Mouse (Mus musculus): Measurements from ENCODE around the gene Gab2. TPM values are rescaled to one million over a fixed set of nuclear protein-coding genes. Genes with fewer than 3 reads are reported as not detected.

Gene Gab2
- polyA plus RNA-seq, 1 experiment from 2014 or later = 12.1 TPM

DNA sequence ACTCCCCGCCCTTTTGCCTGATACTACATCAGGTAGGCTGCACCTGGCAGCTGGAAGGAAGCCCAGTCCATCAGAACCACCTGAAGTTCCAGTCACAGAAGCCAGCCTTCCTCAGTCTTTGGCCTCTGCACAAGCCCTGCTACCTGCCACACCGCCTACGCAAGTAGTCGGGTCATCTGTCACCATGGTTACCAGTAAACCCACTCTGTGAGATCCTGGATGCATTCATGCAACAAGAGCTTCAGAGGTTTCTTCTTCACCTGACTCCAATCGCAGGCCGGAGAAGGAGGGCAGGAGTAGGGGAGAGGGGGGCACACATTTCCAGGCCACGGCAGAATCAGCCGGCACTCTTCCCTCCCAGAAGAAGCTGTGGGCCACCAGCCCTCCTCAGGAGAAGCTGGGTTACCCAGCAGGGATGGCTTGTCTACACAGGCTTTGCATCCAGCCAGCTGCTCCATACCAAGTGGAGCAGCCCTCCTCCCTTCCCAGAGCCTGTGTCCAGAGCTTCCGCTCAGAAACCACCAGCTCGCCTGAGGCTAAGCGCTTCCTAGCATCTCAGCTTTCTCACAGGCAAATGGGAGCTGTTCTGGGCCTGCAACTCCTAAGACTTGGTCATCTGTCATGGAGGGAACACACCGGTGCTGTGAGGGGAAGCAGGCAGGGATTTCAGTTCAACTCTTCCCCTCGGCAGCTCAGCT lies 247.7 kb downstream of the Gab2 start:
- peaks cover 32% of the 10 kb centered on the region for H3K27me3 ChIP-seq (ENCODE audit: control insufficient read depth, insufficient read depth, low read length)
- H3K36me3 ChIP-seq (ENCODE audit: control insufficient read depth, insufficient read depth, low read length) = no peaks in the 10 kb centered on the region
- H3K9me3 ChIP-seq (ENCODE audit: control insufficient read depth, low read length) = no peaks in the 10 kb centered on the region
- no peak overlapping the region for H3K4me3 ChIP-seq (ENCODE audit: low read length)
- H3K27ac ChIP-seq (ENCODE audit: low read depth, low read length) = no peak overlapping the region
- ATAC-seq (ENCODE audit: low FRiP score, low TSS enrichment) = no peak
- no peak overlapping the region for H3K4me2 ChIP-seq (replicated peaks; ENCODE audit: low read depth, low read length)
- peaks cover 14% of the 10 kb centered on the region for H3K4me1 ChIP-seq (ENCODE audit: control insufficient read depth, insufficient read depth, low read length)
- no peak overlapping the region for H3K9ac ChIP-seq (ENCODE audit: low read depth, low read length)
- WGBS = 48% methylated on average over 13 of the region's 13 CpGs

DNA sequence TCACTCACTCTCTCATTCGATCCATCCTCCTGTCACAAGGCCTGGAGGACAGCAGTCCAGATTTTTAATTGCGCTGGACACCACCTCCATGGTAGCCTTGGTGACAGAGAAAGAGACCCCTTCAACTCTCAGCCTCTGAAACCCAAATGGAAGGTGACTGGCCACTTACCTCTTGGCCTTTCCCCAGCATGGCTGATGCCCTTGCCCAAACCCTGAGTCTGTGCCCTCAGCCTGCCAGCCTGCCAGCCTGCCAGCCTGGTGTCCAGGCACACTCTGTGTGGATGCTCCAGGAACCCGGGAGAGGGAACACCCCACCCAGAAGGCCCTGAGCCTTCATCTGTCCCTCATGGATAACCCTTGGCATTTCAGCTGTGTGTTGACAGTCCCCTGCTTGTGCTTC lies 248.3 kb downstream of the Gab2 start:
- Histone ChIP-seq H3K4me2 (replicated peaks; ENCODE audit: low read depth, low read length) (no peak overlapping the region), H3K4me1 (ENCODE audit: control insufficient read depth, insufficient read depth, low read length) (peaks cover 14% of the 10 kb centered on the region), H3K27ac (ENCODE audit: low read depth, low read length) (no peak overlapping the region), H3K27me3 (ENCODE audit: control insufficient read depth, insufficient read depth, low read length) (peaks cover 26% of the 10 kb centered on the region), H3K9ac (ENCODE audit: low read depth, low read length) (no peak overlapping the region), H3K36me3 (ENCODE audit: control insufficient read depth, insufficient read depth, low read length) (no peaks in the 10 kb centered on the region), H3K4me3 (ENCODE audit: low read length) (no peak overlapping the region), H3K9me3 (ENCODE audit: control insufficient read depth, low read length) (no peaks in the 10 kb centered on the region)
- no peak for ATAC-seq (ENCODE audit: low FRiP score, low TSS enrichment)
- 81% methylated on average over 3 of the region's 3 CpGs for WGBS

DNA sequence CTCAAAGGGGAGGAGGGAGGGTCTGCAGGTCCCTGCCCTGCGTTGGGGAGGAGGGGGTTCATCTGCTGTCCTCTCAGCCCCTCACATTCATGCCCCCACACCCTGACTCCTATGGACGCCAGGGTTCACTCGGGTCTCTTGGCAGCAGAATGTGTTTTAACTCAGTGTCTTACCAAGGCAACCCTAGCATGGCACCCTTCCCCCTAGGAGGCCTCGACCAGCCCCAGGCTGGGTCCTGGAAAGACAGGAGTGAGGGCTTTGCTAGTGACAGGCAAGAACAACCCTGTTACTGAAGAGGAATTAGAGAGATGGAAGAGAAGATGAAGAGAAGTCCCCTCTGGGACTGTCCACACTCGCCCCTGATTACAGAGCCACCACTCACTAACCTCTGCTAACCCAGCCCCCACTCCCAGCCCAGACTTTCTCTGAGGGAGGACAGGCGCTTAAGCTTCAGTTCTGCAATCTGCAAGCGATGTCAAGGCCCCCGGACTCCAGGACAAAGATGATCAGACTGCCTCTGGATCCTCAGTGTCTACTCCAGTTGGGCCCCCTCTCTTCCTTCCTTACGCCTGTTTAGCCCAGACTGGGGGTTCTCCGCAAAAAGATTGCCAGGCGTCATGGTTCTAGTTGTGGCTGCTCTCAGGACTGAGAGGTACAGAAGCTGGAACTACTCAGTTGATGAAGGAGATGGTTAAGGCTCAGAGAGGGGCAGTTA lies 249.7 kb downstream of the Gab2 start:
- H3K27ac ChIP-seq (ENCODE audit: low read depth, low read length) = no peak overlapping the region
- H3K4me2 ChIP-seq (replicated peaks; ENCODE audit: low read depth, low read length) = peak overlapping the region; percentile 78
- H3K36me3 ChIP-seq (ENCODE audit: control insufficient read depth, insufficient read depth, low read length) = no peaks in the 10 kb centered on the region
- H3K9ac ChIP-seq (ENCODE audit: low read depth, low read length) = peak overlapping the region; percentile 67; the same call in 1 of the 2 replicates
- no peaks in the 10 kb centered on the region for H3K9me3 ChIP-seq (ENCODE audit: control insufficient read depth, low read length)
- WGBS = 65% methylated on average over 11 of the region's 11 CpGs
- peaks cover 12% of the 10 kb centered on the region; the same call in 1 of the 2 replicates for H3K27me3 ChIP-seq (ENCODE audit: control insufficient read depth, insufficient read depth, low read length)
- peak overlapping the region; percentile 86 for H3K4me3 ChIP-seq (ENCODE audit: low read length)
- H3K4me1 ChIP-seq (ENCODE audit: control insufficient read depth, insufficient read depth, low read length) = peaks cover 14% of the 10 kb centered on the region
- ATAC-seq (ENCODE audit: low FRiP score, low TSS enrichment) = no peak

DNA sequence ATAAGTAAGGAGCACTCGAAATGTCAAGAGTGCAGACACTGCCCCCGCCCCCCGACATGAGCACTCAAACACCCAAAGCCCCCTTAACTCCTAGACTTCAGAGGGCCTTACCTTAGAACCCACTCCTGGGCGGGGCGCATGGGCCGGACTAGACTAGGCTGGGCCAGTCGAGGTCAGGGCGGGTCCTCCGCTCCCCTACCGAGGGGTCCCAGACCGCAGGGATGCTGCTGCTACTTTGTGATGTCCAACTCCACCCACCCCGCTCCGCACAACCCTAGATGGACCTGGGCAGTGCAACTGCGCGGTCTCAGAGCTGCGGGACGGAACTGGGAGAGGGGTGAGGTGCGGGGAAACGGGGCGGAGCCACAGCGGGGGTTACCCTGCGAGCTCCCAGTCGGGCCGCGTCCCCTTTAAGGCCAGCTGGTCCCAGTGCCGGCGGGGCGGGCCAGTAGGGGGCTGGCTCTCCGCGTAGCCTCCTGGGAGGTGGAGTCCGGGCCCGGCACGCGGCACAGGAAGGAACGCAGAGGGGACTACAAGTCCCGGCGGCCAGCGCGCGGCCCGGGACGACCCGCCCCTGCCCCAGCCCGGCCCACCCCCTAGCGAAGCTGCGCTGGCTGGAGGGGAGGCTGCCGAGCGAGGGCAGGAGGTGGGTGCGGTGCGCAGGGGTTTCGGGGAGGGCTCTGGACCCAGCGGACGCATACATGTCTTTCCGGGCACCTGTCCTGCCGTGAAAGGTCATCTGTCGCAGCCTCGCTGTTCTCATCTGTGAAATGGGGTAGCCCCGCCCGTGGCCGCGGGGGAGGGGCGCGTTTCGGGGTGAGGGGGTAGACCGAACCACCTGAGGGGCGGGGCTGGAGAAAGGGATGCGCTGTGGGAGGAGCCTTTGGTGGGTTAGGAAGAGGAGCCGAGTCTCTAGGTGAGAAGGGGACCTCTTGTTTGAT lies 250.6 kb downstream of the Gab2 start, which contains the start of the genes Usp35 and Kctd21:
Usp35 (minus strand) TSS at position 295 of the 941 bp plus-strand sequence.
Kctd21 (plus strand) TSS at position 602 of the 941 bp plus-strand sequence.
- no peaks in the 10 kb centered on the region for H3K9me3 ChIP-seq (ENCODE audit: control insufficient read depth, low read length)
- H3K27ac ChIP-seq (ENCODE audit: low read depth, low read length) = no peak within 1 kb of the TSS
- peak; percentile 98 for ATAC-seq (ENCODE audit: low FRiP score, low TSS enrichment)
- peak within 1 kb of the TSS; percentile 67 for H3K9ac ChIP-seq (ENCODE audit: low read depth, low read length)
- H3K4me2 ChIP-seq (replicated peaks; ENCODE audit: low read depth, low read length) = peak within 1 kb of the TSS; percentile 78
- H3K27me3 ChIP-seq (ENCODE audit: control insufficient read depth, insufficient read depth, low read length) = peaks cover 6% of the 10 kb centered on the region; the same call in 1 of the 2 replicates
- H3K4me3 ChIP-seq (ENCODE audit: low read length) = peak within 1 kb of the TSS; percentile 86
- H3K4me1 ChIP-seq (ENCODE audit: control insufficient read depth, insufficient read depth, low read length) = peaks cover 14% of the 10 kb centered on the region
- 1% methylated on average over 62 of the region's 68 CpGs for WGBS
- H3K36me3 ChIP-seq (ENCODE audit: control insufficient read depth, insufficient read depth, low read length) = no peaks in the 10 kb centered on the region

DNA sequence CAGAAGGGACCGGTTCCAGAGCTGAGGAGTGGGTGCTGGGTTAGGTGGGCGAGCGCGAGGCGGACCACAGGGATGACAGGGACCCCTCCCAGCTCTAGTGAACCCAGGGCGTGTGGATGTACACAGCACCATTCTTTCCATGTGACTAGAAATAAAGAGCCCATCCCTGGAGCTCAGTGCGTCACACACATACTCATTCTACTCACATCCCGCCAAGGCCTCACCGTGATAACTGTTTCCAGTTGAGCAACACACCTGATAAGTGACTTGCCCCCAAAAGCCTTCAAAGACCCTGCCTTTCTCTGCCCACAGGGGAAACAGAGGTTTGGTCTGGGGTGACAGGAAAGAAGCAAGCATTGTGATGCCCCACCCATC lies 251.3 kb downstream of the Gab2 start:
- Histone ChIP-seq H3K4me1 (ENCODE audit: control insufficient read depth, insufficient read depth, low read length) (peaks cover 14% of the 10 kb centered on the region), H3K4me3 (ENCODE audit: low read length) (peak overlapping the region; percentile 86), H3K9ac (ENCODE audit: low read depth, low read length) (peak overlapping the region; percentile 67; the same call in 1 of the 2 replicates), H3K27me3 (ENCODE audit: control insufficient read depth, insufficient read depth, low read length) (0 out of 2 replicates have a peak, but pooled peaks cover 1% of the 10 kb centered on the region), H3K9me3 (ENCODE audit: control insufficient read depth, low read length) (no peaks in the 10 kb centered on the region), H3K27ac (ENCODE audit: low read depth, low read length) (no peak overlapping the region), H3K36me3 (ENCODE audit: control insufficient read depth, insufficient read depth, low read length) (no peaks in the 10 kb centered on the region), H3K4me2 (replicated peaks; ENCODE audit: low read depth, low read length) (peak overlapping the region; percentile 60)
- 3% methylated on average over 9 of the region's 9 CpGs for WGBS
- no peak for ATAC-seq (ENCODE audit: low FRiP score, low TSS enrichment)

DNA sequence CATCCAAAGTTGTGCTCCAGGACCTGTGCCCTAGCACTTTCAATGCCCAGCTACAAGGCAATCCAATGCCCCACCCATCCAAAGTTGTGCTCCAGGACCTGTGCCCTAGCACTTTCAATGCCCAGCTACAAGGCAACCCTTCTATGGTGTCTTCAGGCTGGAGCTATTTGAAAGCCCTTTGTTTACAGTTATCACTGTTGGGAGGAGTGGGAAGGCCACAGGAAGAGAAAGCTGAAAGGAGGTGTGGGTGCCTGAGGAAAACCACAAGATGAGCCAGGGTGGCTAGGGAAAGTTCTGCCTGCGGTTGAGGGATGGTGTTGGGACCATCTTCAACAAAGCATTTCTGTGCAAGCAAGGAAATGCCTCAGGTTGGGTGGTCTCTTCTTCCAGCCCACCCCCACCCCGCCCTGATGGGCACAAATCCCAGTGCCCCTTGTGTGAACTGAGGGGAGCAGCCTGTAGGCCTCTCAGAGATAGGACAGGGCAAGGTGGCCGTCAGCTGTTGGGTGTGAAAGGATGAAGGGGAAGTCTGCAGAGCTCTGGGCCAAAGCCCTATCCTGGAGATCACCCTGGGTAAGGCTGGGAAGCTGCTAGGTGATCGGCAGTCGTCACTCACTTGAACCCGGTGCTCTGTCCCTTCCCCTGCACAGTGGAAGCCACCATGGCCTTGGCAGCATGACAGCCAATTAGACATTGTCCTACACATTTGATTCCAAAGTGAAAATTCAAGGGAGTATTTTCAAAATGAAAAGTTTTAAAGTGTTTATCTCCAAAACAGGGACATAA lies 251.9 kb downstream of the Gab2 start:
- Histone ChIP-seq H3K4me3 (ENCODE audit: low read length) (0 out of 2 replicates have a peak overlapping the region, but pooled peaks have one; percentile 86), H3K36me3 (ENCODE audit: control insufficient read depth, insufficient read depth, low read length) (no peaks in the 10 kb centered on the region), H3K27ac (ENCODE audit: low read depth, low read length) (no peak overlapping the region), H3K9me3 (ENCODE audit: control insufficient read depth, low read length) (no peaks in the 10 kb centered on the region), H3K4me2 (replicated peaks; ENCODE audit: low read depth, low read length) (peak overlapping the region; percentile 60; the same call in 1 of the 2 replicates), H3K4me1 (ENCODE audit: control insufficient read depth, insufficient read depth, low read length) (peaks cover 14% of the 10 kb centered on the region), H3K27me3 (ENCODE audit: control insufficient read depth, insufficient read depth, low read length) (no peaks in the 10 kb centered on the region), H3K9ac (ENCODE audit: low read depth, low read length) (no peak overlapping the region)
- ATAC-seq (ENCODE audit: low FRiP score, low TSS enrichment) = no peak
- 90% methylated on average over 6 of the region's 6 CpGs for WGBS

DNA sequence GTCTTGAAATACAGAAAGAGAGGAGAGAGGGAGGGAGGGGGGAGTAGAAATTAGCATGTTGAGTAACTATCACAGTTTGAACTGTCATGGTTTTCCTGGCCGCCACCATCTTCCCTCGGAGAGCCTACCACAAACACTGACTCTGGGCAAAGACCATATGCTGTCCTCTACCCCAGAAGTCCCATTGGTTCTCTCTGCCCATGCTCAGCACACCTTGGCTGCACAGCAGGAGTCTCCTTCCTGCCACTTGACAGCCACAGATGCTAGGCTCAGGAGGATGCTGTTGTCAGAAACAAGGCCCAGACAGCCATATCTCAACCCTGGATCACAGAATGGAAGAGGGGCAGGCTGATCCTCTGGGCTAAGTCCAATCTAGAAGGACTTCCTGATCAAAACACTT lies 253.0 kb downstream of the Gab2 start:
- Histone ChIP-seq H3K27me3 (ENCODE audit: control insufficient read depth, insufficient read depth, low read length) (no peaks in the 10 kb centered on the region), H3K4me3 (ENCODE audit: low read length) (no peak overlapping the region), H3K9ac (ENCODE audit: low read depth, low read length) (no peak overlapping the region), H3K4me2 (replicated peaks; ENCODE audit: low read depth, low read length) (no peak overlapping the region), H3K27ac (ENCODE audit: low read depth, low read length) (no peak overlapping the region), H3K36me3 (ENCODE audit: control insufficient read depth, insufficient read depth, low read length) (no peaks in the 10 kb centered on the region), H3K4me1 (ENCODE audit: control insufficient read depth, insufficient read depth, low read length) (peaks cover 10% of the 10 kb centered on the region), H3K9me3 (ENCODE audit: control insufficient read depth, low read length) (no peaks in the 10 kb centered on the region)
- no peak for ATAC-seq (ENCODE audit: low FRiP score, low TSS enrichment)
- 95% methylated on average over 2 of the region's 2 CpGs for WGBS

DNA sequence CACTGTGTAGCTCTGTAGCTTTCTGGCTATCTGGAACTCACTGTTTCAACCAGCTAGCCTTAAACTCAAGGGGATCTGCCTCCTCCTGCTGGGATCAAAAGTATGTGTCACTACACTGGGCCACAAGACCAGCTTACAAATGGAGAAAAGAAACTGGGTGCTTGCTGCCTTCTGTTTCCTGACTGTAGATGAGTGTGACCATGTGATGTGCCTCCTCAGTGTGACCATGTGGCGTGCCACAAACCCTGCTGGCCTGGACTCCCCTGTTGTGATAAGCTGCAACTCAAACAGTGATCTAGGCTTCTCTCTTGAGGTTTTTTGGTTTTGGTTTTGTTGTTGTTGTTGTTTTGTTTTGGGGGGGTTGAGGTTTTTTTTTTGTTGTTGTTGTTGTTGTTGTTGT lies 255.3 kb downstream of the Gab2 start:
- H3K4me3 ChIP-seq (ENCODE audit: low read length) = no peak overlapping the region
- no peak overlapping the region for H3K4me2 ChIP-seq (replicated peaks; ENCODE audit: low read depth, low read length)
- H3K27me3 ChIP-seq (ENCODE audit: control insufficient read depth, insufficient read depth, low read length) = no peaks in the 10 kb centered on the region
- H3K9ac ChIP-seq (ENCODE audit: low read depth, low read length) = no peak overlapping the region
- peaks cover 6% of the 10 kb centered on the region; the same call in 1 of the 2 replicates for H3K4me1 ChIP-seq (ENCODE audit: control insufficient read depth, insufficient read depth, low read length)
- H3K9me3 ChIP-seq (ENCODE audit: control insufficient read depth, low read length) = no peaks in the 10 kb centered on the region
- no peak overlapping the region for H3K27ac ChIP-seq (ENCODE audit: low read depth, low read length)
- no peak for ATAC-seq (ENCODE audit: low FRiP score, low TSS enrichment)
- WGBS = 74% methylated on average over 1 of the region's 1 CpGs
- no peaks in the 10 kb centered on the region for H3K36me3 ChIP-seq (ENCODE audit: control insufficient read depth, insufficient read depth, low read length)
